Mouse (Mus musculus) brain, embryonic 18.5 days (tissue): ENCODE measurements at regions not wholly inside any gene's neighbourhood (a gene's known extent, or its start where the extent isn't known, plus 50 kb on each side); places are given as distances from the start of the nearest gene placed in this dataset.

Experiments used
- DNase-seq: peaks from one replicate; pipeline ENCODE4 v3.0.0-alpha.2; 2012; ENCODE audit warnings: low read depth, low spot score

GRCm38 (mm10) chr17:79164874-79165553, 113.3 kb downstream of the Qpct start:
- no peak for DNase-seq

- DNase-seq: no peak
Observed at GRCm38 (mm10) chr17:79163983-79164382, 112.3 kb downstream of the Qpct start.

- no peak for DNase-seq
Observed at GRCm38 (mm10) chr17:79154138-79154537, 102.4 kb downstream of the Qpct start.

GRCm38 (mm10) chr17:79152823-79153222, 101.1 kb downstream of the Qpct start:
- no peak for DNase-seq

- DNase-seq: no peak
Observed at GRCm38 (mm10) chr17:79147883-79148282, 96.2 kb downstream of the Qpct start.

- no peak for DNase-seq
Observed at GRCm38 (mm10) chr17:79144913-79145625, 93.4 kb downstream of the Qpct start.

- no peak for DNase-seq
Observed at GRCm38 (mm10) chr17:79143031-79143430, 91.3 kb downstream of the Qpct start.
